Mouse (Mus musculus) hematopoietic multipotent progenitor cell, adult 10-12 weeks (in vitro differentiated cells): ENCODE measurements around the gene Ssc4d. TPM values are rescaled to one million over a fixed set of nuclear protein-coding genes. Genes with fewer than 3 reads are reported as not detected.

Source experiments
- polyA plus RNA-seq: library from polyadenylated mRNA; stranded (reverse); fragments of >175 nt; gene quantifications from 2 replicates; pipeline ENCODE4 v1.2.3, GENCODE M21; 2012; ENCODE audit warnings: low replicate concordance

Gene Ssc4d
- polyA plus RNA-seq = 1.6 and 2.0 TPM in 2 replicates

GRCm38 (mm10) chr5:135974365-135974764, at the start of gene Ssc4d:
Ssc4d (minus strand) TSS chr5:135974531.

GRCm38 (mm10) chr5:135994725-135995687, 20.7 kb upstream of the Ssc4d start, which contains the start of gene Dtx2:
Dtx2 (plus strand) TSS chr5:135994800.

GRCm38 (mm10) chr5:135979904-135980303, 5.6 kb upstream of the Ssc4d start, which contains the start of gene Zp3:
Zp3 (plus strand) TSS chr5:135980099.

DNA sequence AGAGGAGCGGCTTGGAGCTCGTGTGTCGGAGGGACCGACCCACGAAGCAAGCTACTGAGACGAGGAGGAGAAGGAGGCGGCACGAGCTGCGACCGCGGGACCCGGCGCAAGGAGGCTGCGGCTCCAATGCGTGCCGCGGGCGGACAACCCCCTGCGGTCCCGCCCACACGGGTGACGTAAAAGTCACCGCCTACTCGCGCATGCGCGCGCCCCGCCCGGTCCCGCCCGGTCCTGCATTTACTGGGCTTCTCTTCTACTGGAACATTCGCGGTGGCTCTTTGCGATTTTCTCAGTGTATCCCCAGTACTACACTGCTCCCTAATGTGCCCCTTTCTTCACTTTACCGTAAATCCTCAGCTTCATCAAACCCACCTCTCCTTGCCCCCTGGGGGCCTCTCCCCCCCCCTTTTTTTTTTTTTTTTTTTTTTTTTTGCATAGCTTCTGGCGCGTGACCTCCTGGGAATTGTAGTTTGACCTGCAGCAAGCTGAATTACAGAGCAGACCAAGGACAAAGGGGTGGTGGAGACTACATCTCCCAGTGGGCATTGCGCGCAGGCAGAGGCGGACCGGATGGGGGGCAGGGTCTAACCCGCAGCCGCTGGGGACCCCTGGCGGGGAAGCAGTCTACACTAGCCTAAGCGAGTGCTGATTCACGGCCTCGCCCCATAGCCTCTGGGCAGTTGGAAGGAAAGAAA, 39.7 kb downstream of the Ssc4d start, which contains the start of gene Ywhag:
Ywhag (minus strand) TSS at position 136 of the 695 bp plus-strand sequence.

Other genes starting within 250 kb of the Ssc4d start
- gene Tmem120a, start 230.1 kb downstream of the Ssc4d start, polyA plus RNA-seq = 14.4 and 30.0 TPM in 2 replicates
- gene Styxl1, start 196.1 kb downstream of the Ssc4d start, polyA plus RNA-seq = 0.52 TPM in 1 of 2 replicates, not detected in the other
- 173 and 321 TPM in 2 replicates for gene Mdh2, start 196.1 kb downstream of the Ssc4d start, polyA plus RNA-seq
- gene Srrm3, start 167.6 kb downstream of the Ssc4d start, polyA plus RNA-seq = 0.10 TPM in 1 of 2 replicates, not detected in the other
- 1.8 TPM in 1 of 2 replicates, not detected in the other for gene Hspb1, start 86.6 kb downstream of the Ssc4d start, polyA plus RNA-seq
- gene Ywhag, start 39.9 kb downstream of the Ssc4d start, polyA plus RNA-seq = 78.6 and 114 TPM in 2 replicates
- gene Zp3, start 5.6 kb upstream of the Ssc4d start, polyA plus RNA-seq = not detected in 2 replicates
- gene Dtx2, start 20.3 kb upstream of the Ssc4d start, polyA plus RNA-seq = 46.6 and 52.9 TPM in 2 replicates
- 0.10 TPM in 1 of 2 replicates, not detected in the other for gene Upk3b, start 64.0 kb upstream of the Ssc4d start, polyA plus RNA-seq
- gene Upk3bl, start 80.0 kb upstream of the Ssc4d start, polyA plus RNA-seq = not detected in 2 replicates
- 24.3 and 31.9 TPM in 2 replicates for gene Rasa4, start 109.4 kb upstream of the Ssc4d start, polyA plus RNA-seq
- gene Polr2j, start 142.1 kb upstream of the Ssc4d start, polyA plus RNA-seq = 14.8 and 59.0 TPM in 2 replicates
- gene Lrwd1, start 161.5 kb upstream of the Ssc4d start, polyA plus RNA-seq = 48.0 and 50.0 TPM in 2 replicates
- gene Alkbh4, start 161.6 kb upstream of the Ssc4d start, polyA plus RNA-seq = 37.0 and 70.1 TPM in 2 replicates
- gene Orai2, start 196.2 kb upstream of the Ssc4d start, polyA plus RNA-seq = 93.8 and 109 TPM in 2 replicates
- gene Prkrip1, start 224.4 kb upstream of the Ssc4d start, polyA plus RNA-seq = 7.6 and 33.4 TPM in 2 replicates